Mouse (Mus musculus): ENCODE measurements around the gene Aatk.
A peak's percentile ranks its signal among the peaks of the same experiment; 100 is the strongest.

Aatk gene

GRCm38 (mm10) chr11:119997351-119997750, 49.6 kb downstream of the Aatk start:
- DNase-seq (ENCODE audit: low read depth in 2 of 2, low spot score in 2 of 2), result no peak

GRCm38 (mm10) chr11:119991338-119991678, 55.7 kb downstream of the Aatk start:
- peak; percentile 80 to 86 for DNase-seq (ENCODE audit: low read depth in 2 of 2, low spot score in 2 of 2)

- DNase-seq (ENCODE audit: low read depth in 2 of 2, low spot score in 2 of 2), result no peak
Measured at GRCm38 (mm10) chr11:119990658-119991337, 56.2 kb downstream of the Aatk start.

GRCm38 (mm10) chr11:119989115-119989564, 57.8 kb downstream of the Aatk start:
- no peak for DNase-seq (ENCODE audit: low read depth in 2 of 2, low spot score in 2 of 2)

- DNase-seq (ENCODE audit: low read depth in 2 of 2, low spot score in 2 of 2), result no peak
Measured at GRCm38 (mm10) chr11:119988391-119988790, 58.6 kb downstream of the Aatk start.

GRCm38 (mm10) chr11:119987876-119988275, 59.1 kb downstream of the Aatk start:
- DNase-seq (ENCODE audit: low read depth in 2 of 2, low spot score in 2 of 2), result no peak

GRCm38 (mm10) chr11:119986751-119987425, 60.1 kb downstream of the Aatk start:
- no peak for DNase-seq (ENCODE audit: low read depth in 2 of 2, low spot score in 2 of 2)

GRCm38 (mm10) chr11:119983151-119983550, 63.8 kb downstream of the Aatk start:
- no peak for DNase-seq (ENCODE audit: low read depth in 2 of 2, low spot score in 2 of 2)

GRCm38 (mm10) chr11:119982236-119982635, 64.7 kb downstream of the Aatk start:
- DNase-seq (ENCODE audit: low read depth in 2 of 2, low spot score in 2 of 2), result no peak

- no peak for DNase-seq (ENCODE audit: low read depth in 2 of 2, low spot score in 2 of 2)
Measured at GRCm38 (mm10) chr11:119981769-119982168, 65.2 kb downstream of the Aatk start.

GRCm38 (mm10) chr11:119979596-119980385, 67.2 kb downstream of the Aatk start:
- DNase-seq (ENCODE audit: low read depth in 2 of 2, low spot score in 2 of 2), result no peak

GRCm38 (mm10) chr11:119978701-119979100, 68.3 kb downstream of the Aatk start:
- no peak for DNase-seq (ENCODE audit: low read depth in 2 of 2, low spot score in 2 of 2)

GRCm38 (mm10) chr11:119975739-119976501, 71.0 kb downstream of the Aatk start:
- no peak for DNase-seq (ENCODE audit: low read depth in 2 of 2, low spot score in 2 of 2)

GRCm38 (mm10) chr11:119973789-119974188, 73.2 kb downstream of the Aatk start:
- DNase-seq (ENCODE audit: low read depth in 2 of 2, low spot score in 2 of 2), result no peak

- no peak for DNase-seq (ENCODE audit: low read depth in 2 of 2, low spot score in 2 of 2)
Measured at GRCm38 (mm10) chr11:119970021-119970851, 76.7 kb downstream of the Aatk start.

GRCm38 (mm10) chr11:119967892-119968291, 79.1 kb downstream of the Aatk start:
- no peak for DNase-seq (ENCODE audit: low read depth in 2 of 2, low spot score in 2 of 2)

GRCm38 (mm10) chr11:119967401-119967800, 79.6 kb downstream of the Aatk start:
- no peak for DNase-seq (ENCODE audit: low read depth in 2 of 2, low spot score in 2 of 2)

- DNase-seq (ENCODE audit: low read depth in 2 of 2, low spot score in 2 of 2), result no peak
Measured at GRCm38 (mm10) chr11:119966294-119966693, 80.7 kb downstream of the Aatk start.

- DNase-seq (ENCODE audit: low read depth in 2 of 2, low spot score in 2 of 2), result no peak
Measured at GRCm38 (mm10) chr11:119965053-119965452, 81.9 kb downstream of the Aatk start.

GRCm38 (mm10) chr11:119961511-119961910, 85.5 kb downstream of the Aatk start:
- DNase-seq (ENCODE audit: low read depth in 2 of 2, low spot score in 2 of 2), result no peak

All from CD8-positive naive resting alpha-beta T cell, adult 2 months (primary cell).